Mouse (Mus musculus): ENCODE results near the gene Prm2. TPM values are rescaled to one million over a fixed set of nuclear protein-coding genes. Genes with fewer than 3 reads are reported as not detected.
"Not testable (repeated sequence)": the region's sequence is repeated elsewhere in the genome, so short reads cannot be mapped to it uniquely, and the experiment has no call there.

Prm2 gene
- total and polyA plus RNA-seq, 3 experiments, result 5.7 TPM; not detected in 2

GRCm38 (mm10) chr16:10805789-10806527, 10.0 kb upstream of the Prm2 start, which contains the start of gene Prm1:
Prm1 (minus strand) TSS chr16:10805839.
- intact Hi-C loops (cut with DNase I), result no loop called here
- no peaks in the 10 kb centered on the region for H3K4me1 ChIP-seq (ENCODE audit: control insufficient read depth, insufficient read depth, low read length)
- H3K27ac ChIP-seq, result no peak within 1 kb of the TSS
- WGBS, result 84% methylated on average over 10 of the region's 10 CpGs
- no peak within 1 kb of the TSS for H3K9ac ChIP-seq (ENCODE audit: low read depth, low read length)
- H3K36me3 ChIP-seq (ENCODE audit: control insufficient read depth, insufficient read depth, low read length), result no peaks in the 10 kb centered on the region
- H3K4me3 ChIP-seq, result no peak within 1 kb of the TSS
- no peak for DNase-seq
- H3K27me3 ChIP-seq (ENCODE audit: control insufficient read depth, insufficient read depth, low read length), result no peaks in the 10 kb centered on the region
- TF ChIP-seq POLR2A (IDR thresholded peaks at IDR 0.05; ENCODE audit: insufficient read depth, low read depth, low read length), result no peak
- no peak for TF ChIP-seq EP300 (IDR thresholded peaks at IDR 0.05; ENCODE audit: insufficient read depth, low read depth, low read length)
- no peak for TF ChIP-seq CTCF (IDR thresholded peaks at IDR 0.05)
- no peaks in the 10 kb centered on the region for H3K79me2 ChIP-seq (replicated peaks; ENCODE audit: control insufficient read depth, insufficient read depth, low read length)

- H3K79me2 ChIP-seq (replicated peaks; ENCODE audit: control insufficient read depth, insufficient read depth, low read length); DNase-seq; intact Hi-C loops (cut with DNase I); H3K27me3 ChIP-seq (ENCODE audit: control insufficient read depth, insufficient read depth, low read length); H3K4me1 ChIP-seq (ENCODE audit: control insufficient read depth, insufficient read depth, low read length); H3K27ac ChIP-seq; H3K36me3 ChIP-seq (ENCODE audit: control insufficient read depth, insufficient read depth, low read length); H3K4me3 ChIP-seq; H3K9ac ChIP-seq (ENCODE audit: low read depth, low read length): not testable (repeated sequence)
- WGBS, result 77% methylated on average over 3 of the region's 3 CpGs
Observed at GRCm38 (mm10) chr16:10802420-10802819, 6.5 kb upstream of the Prm2 start.

GRCm38 (mm10) chr16:10790702-10791101, 5.2 kb downstream of the Prm2 start, which contains the start of gene Prm3:
Prm3 (minus strand) TSS chr16:10790914.
- WGBS, result 80% methylated on average over 9 of the region's 9 CpGs
- no peak for DNase-seq

GRCm38 (mm10) chr16:10788866-10789265, 7.1 kb downstream of the Prm2 start:
- no peak for TF ChIP-seq POLR2A (IDR thresholded peaks at IDR 0.05; ENCODE audit: insufficient read depth, low read depth, low read length)
- no peak for TF ChIP-seq EP300 (IDR thresholded peaks at IDR 0.05; ENCODE audit: insufficient read depth, low read depth, low read length)
- no peak for TF ChIP-seq CTCF (IDR thresholded peaks at IDR 0.05)
- Histone ChIP-seq H3K4me3 (no peak overlapping the region), H3K4me1 (ENCODE audit: control insufficient read depth, insufficient read depth, low read length) (peaks cover 10% of the 10 kb centered on the region), H3K36me3 (ENCODE audit: control insufficient read depth, insufficient read depth, low read length) (no peaks in the 10 kb centered on the region), H3K79me2 (replicated peaks; ENCODE audit: control insufficient read depth, insufficient read depth, low read length) (no peaks in the 10 kb centered on the region), H3K27me3 (ENCODE audit: control insufficient read depth, insufficient read depth, low read length) (no peaks in the 10 kb centered on the region), H3K9ac (ENCODE audit: low read depth, low read length) (no peak overlapping the region), H3K27ac (no peak overlapping the region)
- 86% methylated on average over 4 of the region's 4 CpGs for WGBS
- DNase-seq, result no peak
- intact Hi-C loops (cut with DNase I), result no loop called here

More at GRCm38 (mm10) chr16:10790702-10791101, 5.2 kb downstream of the Prm2 start, which contains the start of gene Prm3:
- Histone ChIP-seq H3K27me3 (ENCODE audit: control insufficient read depth, insufficient read depth, low read length) (no peaks in the 10 kb centered on the region), H3K4me1 (ENCODE audit: control insufficient read depth, insufficient read depth, low read length) (peaks cover 10% of the 10 kb centered on the region), H3K9ac (ENCODE audit: low read depth, low read length) (no peak within 1 kb of the TSS), H3K4me3 (no peak within 1 kb of the TSS), H3K79me2 (replicated peaks; ENCODE audit: control insufficient read depth, insufficient read depth, low read length) (no peaks in the 10 kb centered on the region), H3K27ac (no peak within 1 kb of the TSS), H3K36me3 (ENCODE audit: control insufficient read depth, insufficient read depth, low read length) (no peaks in the 10 kb centered on the region)
- TF ChIP-seq CTCF (IDR thresholded peaks at IDR 0.05), result no peak
- intact Hi-C loops (cut with DNase I), result no loop called here

DNA sequence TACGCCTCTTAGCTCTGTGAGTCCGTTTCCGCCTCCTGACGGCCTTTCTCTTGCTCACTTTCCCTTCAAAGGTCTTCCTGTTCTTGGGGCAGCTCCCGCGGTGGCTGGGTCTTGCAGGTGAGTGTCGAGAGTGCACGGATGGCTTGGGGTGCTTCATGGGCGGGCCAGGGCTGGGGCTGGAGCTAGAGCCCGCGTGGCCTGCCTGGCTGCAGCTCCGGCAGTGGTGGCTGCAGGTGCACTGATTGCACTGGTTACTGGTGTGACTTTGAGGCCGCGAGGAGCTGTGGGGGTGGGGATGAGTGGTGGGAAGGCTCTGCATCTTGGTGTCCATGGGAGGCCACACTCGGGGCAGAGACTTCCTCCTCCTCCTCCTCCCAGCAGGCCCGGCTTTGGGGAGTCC, 7.7 kb downstream of the Prm2 start, which contains the start of gene Tnp2:
Gene Tnp2 (minus strand): TSS at position 390 of the 400 bp plus-strand sequence.
- peaks cover 10% of the 10 kb centered on the region for H3K4me1 ChIP-seq (ENCODE audit: control insufficient read depth, insufficient read depth, low read length)
- WGBS, result 73% methylated on average over 16 of the region's 16 CpGs
- intact Hi-C loops (cut with DNase I), result no loop called here
- no peak within 1 kb of the TSS for H3K9ac ChIP-seq (ENCODE audit: low read depth, low read length)
- no peak within 1 kb of the TSS for H3K27ac ChIP-seq
- H3K79me2 ChIP-seq (replicated peaks; ENCODE audit: control insufficient read depth, insufficient read depth, low read length), result no peaks in the 10 kb centered on the region
- no peaks in the 10 kb centered on the region for H3K27me3 ChIP-seq (ENCODE audit: control insufficient read depth, insufficient read depth, low read length)
- no peak for TF ChIP-seq CTCF (IDR thresholded peaks at IDR 0.05)
- TF ChIP-seq EP300 (IDR thresholded peaks at IDR 0.05; ENCODE audit: insufficient read depth, low read depth, low read length), result no peak
- TF ChIP-seq POLR2A (IDR thresholded peaks at IDR 0.05; ENCODE audit: insufficient read depth, low read depth, low read length), result no peak
- no peak within 1 kb of the TSS for H3K4me3 ChIP-seq
- H3K36me3 ChIP-seq (ENCODE audit: control insufficient read depth, insufficient read depth, low read length), result no peaks in the 10 kb centered on the region
- DNase-seq, result no peak

DNA sequence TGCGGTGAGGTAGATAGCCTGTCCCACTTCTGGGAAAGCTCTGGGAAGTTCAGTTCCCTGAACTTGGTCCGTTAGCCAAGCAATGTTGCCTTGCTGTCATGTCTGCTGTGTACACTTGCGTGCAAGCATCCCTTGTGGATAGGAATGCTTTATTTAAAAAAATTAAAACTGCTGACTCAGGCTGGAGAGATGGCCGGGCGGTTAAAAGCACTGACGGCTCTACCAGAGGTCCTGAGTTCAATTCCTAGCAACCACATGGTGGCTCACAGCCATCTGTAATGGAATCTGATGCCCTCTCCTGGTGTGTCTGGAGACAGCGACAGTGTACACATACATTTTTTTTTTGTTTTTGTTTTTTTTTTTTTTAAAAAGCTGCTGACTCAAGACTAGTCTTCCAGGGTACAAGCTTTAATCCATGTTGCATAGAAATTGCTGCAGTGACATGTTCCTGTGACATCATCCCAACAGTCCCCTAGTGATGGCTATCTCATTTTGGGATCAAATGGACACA, 8.3 kb downstream of the Prm2 start:
- Histone ChIP-seq H3K9ac (ENCODE audit: low read depth, low read length) (no peak overlapping the region), H3K36me3 (ENCODE audit: control insufficient read depth, insufficient read depth, low read length) (no peaks in the 10 kb centered on the region), H3K79me2 (replicated peaks; ENCODE audit: control insufficient read depth, insufficient read depth, low read length) (no peaks in the 10 kb centered on the region), H3K4me1 (ENCODE audit: control insufficient read depth, insufficient read depth, low read length) (peaks cover 12% of the 10 kb centered on the region), H3K4me3 (no peak overlapping the region), H3K27ac (no peak overlapping the region; the same call in 1 of the 2 replicates), H3K27me3 (ENCODE audit: control insufficient read depth, insufficient read depth, low read length) (no peaks in the 10 kb centered on the region)
- TF ChIP-seq CTCF (IDR thresholded peaks at IDR 0.05) (0 out of 2 replicates have a peak, but pooled peaks have one; percentile 8), POLR2A (IDR thresholded peaks at IDR 0.05; ENCODE audit: insufficient read depth, low read depth, low read length) (no peak)
- DNase-seq, result no peak
- intact Hi-C loops (cut with DNase I), result loop anchor here (2.0 kb wide), 2 partner anchors 59 to 147 kb away; no protein-coding TSS in a partner anchor
- 61% methylated on average over 7 of the region's 7 CpGs for WGBS

All from heart, adult 2 months (tissue).